Mouse (Mus musculus): ENCODE measurements around the gene Unc93b1. TPM values are rescaled to one million over a fixed set of nuclear protein-coding genes. Genes with fewer than 3 reads are reported as not detected.

Unc93b1 gene
- polyA plus RNA-seq, 1 experiment from 2014 or later: 4.8 TPM

- ATAC-seq (ENCODE audit: low FRiP score): no peak
- Histone ChIP-seq H3K4me3 (replicated peaks) (peak overlapping the region; percentile 40), H3K27ac (no peak overlapping the region), H3K4me2 (peak overlapping the region; percentile 58), H3K36me3 (replicated peaks) (no peaks in the 10 kb centered on the region), H3K9ac (peak overlapping the region; percentile 33; the same call in 1 of the 2 replicates), H3K9me3 (no peaks in the 10 kb centered on the region), H3K4me1 (peaks cover 14% of the 10 kb centered on the region), H3K27me3 (peaks cover 28% of the 10 kb centered on the region)
- WGBS: 6% methylated on average over 22 of the region's 22 CpGs
These were observed 1.2 kb downstream of the Unc93b1 start for GRCm38 (mm10) chr19:3935896-3936850.

GRCm38 (mm10) chr19:3942315-3942714 is 7.3 kb downstream of the Unc93b1 start:
- ATAC-seq (ENCODE audit: low FRiP score): no peak
- WGBS: 90% methylated on average over 7 of the region's 7 CpGs
- peaks cover 4% of the 10 kb centered on the region; the same call in 1 of the 2 replicates for H3K4me1 ChIP-seq

GRCm38 (mm10) chr19:3942986-3943735 is 8.2 kb downstream of the Unc93b1 start:
- Histone ChIP-seq H3K9ac (no peak overlapping the region), H3K27me3 (peaks cover 14% of the 10 kb centered on the region), H3K36me3 (replicated peaks) (no peaks in the 10 kb centered on the region), H3K9me3 (no peaks in the 10 kb centered on the region), H3K4me2 (peak overlapping the region; percentile 10; the same call in 1 of the 2 replicates), H3K4me3 (replicated peaks) (no peak overlapping the region), H3K4me1 (peaks cover 4% of the 10 kb centered on the region; the same call in 1 of the 2 replicates), H3K27ac (no peak overlapping the region)
- ATAC-seq (ENCODE audit: low FRiP score): no peak
- WGBS: 26% methylated on average over 27 of the region's 27 CpGs

More at GRCm38 (mm10) chr19:3942315-3942714, 7.3 kb downstream of the Unc93b1 start:
- no peak overlapping the region for H3K4me3 ChIP-seq (replicated peaks)
- H3K27ac ChIP-seq: no peak overlapping the region
- no peak overlapping the region for H3K9ac ChIP-seq
- H3K27me3 ChIP-seq: peaks cover 14% of the 10 kb centered on the region
- no peaks in the 10 kb centered on the region for H3K36me3 ChIP-seq (replicated peaks)
- no peak overlapping the region for H3K4me2 ChIP-seq
- no peaks in the 10 kb centered on the region for H3K9me3 ChIP-seq

GRCm38 (mm10) chr19:3945872-3946564 is 11.0 kb downstream of the Unc93b1 start:
- ATAC-seq (ENCODE audit: low FRiP score): no peak
- Histone ChIP-seq H3K4me2 (no peak overlapping the region), H3K4me1 (peaks cover 4% of the 10 kb centered on the region; the same call in 1 of the 2 replicates), H3K4me3 (replicated peaks) (no peak overlapping the region), H3K27ac (no peak overlapping the region), H3K9me3 (no peaks in the 10 kb centered on the region), H3K9ac (no peak overlapping the region), H3K36me3 (replicated peaks) (no peaks in the 10 kb centered on the region), H3K27me3 (peaks cover 14% of the 10 kb centered on the region)
- 37% methylated on average over 10 of the region's 10 CpGs for WGBS

- 14% methylated on average over 2 of the region's 2 CpGs for WGBS
- peaks cover 14% of the 10 kb centered on the region for H3K27me3 ChIP-seq
- H3K4me3 ChIP-seq (replicated peaks): no peak overlapping the region
- H3K4me1 ChIP-seq: peaks cover 4% of the 10 kb centered on the region; the same call in 1 of the 2 replicates
- no peaks in the 10 kb centered on the region for H3K9me3 ChIP-seq
- H3K4me2 ChIP-seq: no peak overlapping the region
- H3K27ac ChIP-seq: no peak overlapping the region
- no peaks in the 10 kb centered on the region for H3K36me3 ChIP-seq (replicated peaks)
- peak; percentile 76 for ATAC-seq (ENCODE audit: low FRiP score)
- H3K9ac ChIP-seq: no peak overlapping the region
These were observed 11.7 kb downstream of the Unc93b1 start for GRCm38 (mm10) chr19:3946715-3947114.

GRCm38 (mm10) chr19:3947813-3948212 is 12.8 kb downstream of the Unc93b1 start:
- Histone ChIP-seq H3K4me2 (no peak overlapping the region), H3K36me3 (replicated peaks) (no peaks in the 10 kb centered on the region), H3K9me3 (no peaks in the 10 kb centered on the region), H3K27me3 (peaks cover 8% of the 10 kb centered on the region; the same call in 1 of the 2 replicates), H3K4me3 (replicated peaks) (no peak overlapping the region), H3K27ac (no peak overlapping the region), H3K4me1 (peaks cover 4% of the 10 kb centered on the region; the same call in 1 of the 2 replicates), H3K9ac (no peak overlapping the region)
- WGBS: 76% methylated on average over 3 of the region's 3 CpGs
- no peak for ATAC-seq (ENCODE audit: low FRiP score)

GRCm38 (mm10) chr19:3948546-3948945 is 13.6 kb downstream of the Unc93b1 start:
- 68% methylated on average over 14 of the region's 14 CpGs for WGBS

GRCm38 (mm10) chr19:3950331-3950730 is 15.3 kb downstream of the Unc93b1 start:
- ATAC-seq (ENCODE audit: low FRiP score): no peak

More at GRCm38 (mm10) chr19:3948546-3948945, 13.6 kb downstream of the Unc93b1 start:
- Histone ChIP-seq H3K27me3 (peaks cover 8% of the 10 kb centered on the region; the same call in 1 of the 2 replicates), H3K4me2 (no peak overlapping the region), H3K27ac (no peak overlapping the region), H3K9ac (no peak overlapping the region), H3K9me3 (no peaks in the 10 kb centered on the region), H3K4me1 (no peaks in the 10 kb centered on the region), H3K36me3 (replicated peaks) (no peaks in the 10 kb centered on the region), H3K4me3 (replicated peaks) (no peak overlapping the region)
- no peak for ATAC-seq (ENCODE audit: low FRiP score)

GRCm38 (mm10) chr19:3951461-3951860 is 16.5 kb downstream of the Unc93b1 start:
- ATAC-seq (ENCODE audit: low FRiP score): no peak
- Histone ChIP-seq H3K9ac (no peak overlapping the region), H3K4me2 (no peak overlapping the region), H3K27ac (no peak overlapping the region), H3K36me3 (replicated peaks) (no peaks in the 10 kb centered on the region), H3K4me3 (replicated peaks) (no peak overlapping the region), H3K9me3 (no peaks in the 10 kb centered on the region), H3K27me3 (0 out of 2 replicates have a peak, but pooled peaks cover 4% of the 10 kb centered on the region), H3K4me1 (no peaks in the 10 kb centered on the region)

More at GRCm38 (mm10) chr19:3950331-3950730, 15.3 kb downstream of the Unc93b1 start:
- Histone ChIP-seq H3K4me2 (no peak overlapping the region), H3K9ac (no peak overlapping the region), H3K36me3 (replicated peaks) (no peaks in the 10 kb centered on the region), H3K9me3 (no peaks in the 10 kb centered on the region), H3K4me3 (replicated peaks) (no peak overlapping the region), H3K4me1 (no peaks in the 10 kb centered on the region), H3K27me3 (0 out of 2 replicates have a peak, but pooled peaks cover 4% of the 10 kb centered on the region), H3K27ac (no peak overlapping the region)
- 79% methylated on average over 3 of the region's 3 CpGs for WGBS

- Histone ChIP-seq H3K27me3 (0 out of 2 replicates have a peak, but pooled peaks cover 4% of the 10 kb centered on the region), H3K36me3 (replicated peaks) (no peaks in the 10 kb centered on the region), H3K4me3 (replicated peaks) (no peak overlapping the region), H3K4me2 (no peak overlapping the region), H3K9ac (no peak overlapping the region), H3K9me3 (no peaks in the 10 kb centered on the region), H3K27ac (no peak overlapping the region), H3K4me1 (no peaks in the 10 kb centered on the region)
- WGBS: 68% methylated on average over 1 of the region's 1 CpGs
- ATAC-seq (ENCODE audit: low FRiP score): no peak
These were observed 17.1 kb downstream of the Unc93b1 start for GRCm38 (mm10) chr19:3952099-3952498.

GRCm38 (mm10) chr19:3955033-3955432 is 20.0 kb downstream of the Unc93b1 start:
- Histone ChIP-seq H3K27ac (no peak overlapping the region), H3K4me2 (no peak overlapping the region), H3K4me1 (no peaks in the 10 kb centered on the region), H3K36me3 (replicated peaks) (no peaks in the 10 kb centered on the region), H3K9me3 (no peaks in the 10 kb centered on the region), H3K4me3 (replicated peaks) (no peak overlapping the region), H3K27me3 (0 out of 2 replicates have a peak, but pooled peaks cover 4% of the 10 kb centered on the region), H3K9ac (no peak overlapping the region)
- no peak for ATAC-seq (ENCODE audit: low FRiP score)
- WGBS: 89% methylated on average over 3 of the region's 3 CpGs

Measured in forebrain, embryonic 12.5 days (tissue).